Mouse (Mus musculus) brain, embryonic 18.5 days (tissue): ENCODE data around the gene Rhox2g.
"Not testable (repeated sequence)": the region's sequence is repeated elsewhere in the genome, so short reads cannot be mapped to it uniquely, and the experiment has no call there.

Experiments used
- DNase-seq: peaks from one replicate; pipeline ENCODE4 v3.0.0-alpha.2; 2012; ENCODE audit warnings: low read depth, low spot score

Gene Rhox2g

DNA sequence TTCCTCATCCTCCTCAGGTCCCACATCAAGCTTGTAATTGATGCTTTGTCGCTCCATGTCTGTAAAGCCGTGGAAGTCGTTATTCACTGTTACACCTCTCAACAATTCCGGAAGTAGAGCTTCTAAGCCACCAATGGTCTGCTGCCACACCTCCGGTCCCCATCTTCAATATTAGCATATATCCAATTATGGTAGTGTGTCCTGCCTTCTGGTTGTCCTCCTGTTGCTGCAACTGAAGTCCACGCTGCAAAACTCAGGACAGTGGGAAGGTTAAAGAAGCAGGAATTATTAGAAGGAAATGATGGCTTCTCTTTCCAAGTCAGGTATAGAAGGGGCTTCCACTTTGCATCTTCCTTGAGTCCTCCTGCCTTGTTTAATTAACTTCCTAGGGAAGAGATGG lies at the start of gene Rhox2g:
Gene Rhox2g, minus strand, starts transcription at position 101 of the 400 bp plus-strand sequence.
- not testable (repeated sequence) for DNase-seq

DNA sequence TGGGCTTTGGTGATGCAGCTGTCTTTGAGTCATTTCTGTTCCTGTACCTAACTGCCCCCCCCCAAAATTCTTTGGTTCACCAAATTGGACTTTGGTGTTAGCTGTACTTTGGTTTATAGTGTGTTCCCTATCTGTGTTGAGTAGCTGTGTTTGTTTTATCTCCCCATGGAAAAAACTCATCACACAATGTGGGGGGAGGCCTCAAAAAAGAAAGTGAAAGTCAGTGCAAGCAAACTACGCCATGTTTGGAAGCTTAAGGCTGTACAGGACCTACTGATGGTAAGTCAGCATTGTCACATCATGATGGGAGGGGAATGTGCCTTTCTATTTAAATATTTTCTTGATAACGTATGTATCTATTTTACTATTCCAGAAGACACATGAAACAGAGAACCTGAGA lies 49.0 kb upstream of the Rhox2g start:
- no peak for DNase-seq

DNA sequence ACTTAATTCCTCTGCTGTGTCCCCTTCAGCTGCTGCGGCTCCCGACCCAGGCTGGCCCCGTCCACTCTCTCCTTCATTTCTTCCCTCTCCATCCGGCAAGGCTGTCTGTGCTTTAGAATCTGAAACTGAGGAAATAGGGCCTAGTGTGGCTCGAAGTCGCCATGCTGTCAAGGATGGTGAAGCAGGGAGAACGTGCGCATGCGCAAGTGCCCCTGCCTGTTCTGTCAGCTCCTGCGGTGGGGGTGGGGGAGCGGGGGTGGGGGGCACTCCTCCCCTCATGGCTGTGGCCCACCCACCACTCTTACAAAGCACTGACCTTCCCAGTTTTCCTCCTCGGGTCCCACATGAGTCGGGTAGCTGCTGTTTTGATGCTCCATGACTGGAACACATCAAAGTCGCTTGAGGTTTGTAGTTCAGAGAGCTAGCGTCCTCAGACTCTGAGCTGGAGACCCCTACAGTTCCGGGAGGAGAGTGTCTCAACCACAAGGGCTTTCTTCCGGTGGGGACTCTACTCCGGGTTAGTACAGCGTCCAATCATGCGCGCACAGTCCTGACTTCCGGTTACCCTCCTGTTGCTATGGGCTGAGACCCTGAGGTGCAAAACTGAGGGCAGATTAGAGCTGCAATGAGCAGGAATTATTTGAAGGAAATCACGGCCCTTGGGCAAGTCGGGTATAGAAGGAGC lies 39.9 kb upstream of the Rhox2g start:
- DNase-seq = no peak

DNA sequence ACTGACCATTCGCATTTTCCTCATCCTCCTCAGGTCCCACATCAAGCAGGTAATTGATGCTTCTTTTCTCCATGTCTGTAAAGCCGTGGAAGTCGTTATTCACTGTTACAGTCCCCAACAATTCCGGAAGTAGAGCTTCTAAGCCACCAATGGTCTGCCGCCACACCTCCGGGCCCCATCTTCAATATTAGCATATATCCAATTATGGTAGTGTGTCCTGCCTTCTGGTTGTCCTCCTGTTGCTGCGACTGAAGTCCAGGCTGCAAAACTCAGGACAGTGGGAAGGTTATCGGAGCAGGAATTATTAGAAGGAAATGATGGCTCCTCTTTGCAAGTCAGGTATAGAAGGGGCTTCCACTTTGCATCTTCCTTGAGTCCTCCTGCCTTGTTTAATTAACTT lies 29.9 kb upstream of the Rhox2g start, which contains the start of gene Rhox2h:
Gene Rhox2h, minus strand, starts transcription at position 101 of the 400 bp plus-strand sequence.
- DNase-seq = not testable (repeated sequence)

DNA sequence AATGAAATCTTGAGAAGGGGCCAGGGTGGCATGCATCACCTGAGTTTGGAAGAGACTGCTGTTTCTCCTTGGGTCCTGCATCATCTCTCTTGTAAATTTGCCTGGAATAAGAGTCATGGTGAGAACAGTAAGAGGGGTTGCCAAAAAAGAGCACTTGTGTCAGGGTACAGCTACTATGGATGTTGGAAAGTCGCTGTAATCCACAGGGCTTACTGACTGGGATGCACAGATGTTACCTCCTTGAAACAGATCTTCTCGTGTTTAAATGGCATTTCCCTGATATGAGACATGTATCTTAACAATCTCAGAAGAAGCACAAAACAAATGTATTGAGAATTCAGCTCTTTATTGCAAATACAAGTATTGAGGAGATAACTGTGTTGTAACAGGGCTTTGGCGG lies 25.4 kb upstream of the Rhox2g start, which contains the start of gene Rhox3h:
Gene Rhox3h, minus strand, starts transcription at position 101 of the 400 bp plus-strand sequence.
- DNase-seq = not testable (repeated sequence)

DNA sequence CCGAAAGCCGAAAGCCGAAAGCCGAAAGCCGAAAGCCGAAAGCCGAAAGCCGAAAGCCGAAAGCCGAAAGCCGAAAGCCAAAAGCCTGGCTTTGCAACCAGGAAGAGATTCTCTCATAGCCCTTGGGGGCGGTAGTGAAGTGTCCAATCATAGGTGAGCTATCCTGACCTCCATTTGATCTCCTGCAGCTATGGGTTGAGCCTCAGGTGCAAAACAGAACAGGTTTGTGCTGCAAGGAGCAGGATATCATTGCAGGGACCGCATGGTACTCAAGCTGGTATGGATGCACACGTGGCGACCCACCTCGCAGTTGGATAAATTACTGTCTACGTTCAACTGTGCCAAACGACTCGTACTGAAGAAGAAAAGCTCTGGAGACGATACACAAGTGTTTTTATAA lies 8.0 kb upstream of the Rhox2g start, which contains the start of gene Rhox4g:
Gene Rhox4g, minus strand, starts transcription at position 101 of the 400 bp plus-strand sequence.
- DNase-seq = not testable (repeated sequence)

DNA sequence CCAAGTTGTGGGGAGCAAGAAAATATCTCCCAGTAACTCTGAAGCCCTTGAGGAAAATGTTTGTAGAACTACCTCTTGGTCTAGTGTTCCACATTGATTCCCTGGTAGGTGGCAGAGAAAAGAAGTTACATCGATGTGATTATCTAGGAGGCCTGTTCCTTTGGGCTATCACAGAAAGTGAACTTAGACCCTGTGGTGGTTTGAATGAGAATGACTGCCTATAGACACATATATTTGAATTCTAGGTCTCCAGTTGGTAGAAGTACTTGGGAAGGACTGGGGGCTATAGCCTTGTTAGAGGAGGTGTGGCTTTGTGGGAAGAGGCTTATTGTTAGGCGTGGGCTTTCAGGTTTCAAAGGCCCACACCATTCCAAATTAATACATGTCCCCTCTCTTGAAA lies 14.8 kb downstream of the Rhox2g start, which contains the start of gene Rhox3g:
Gene Rhox3g, minus strand, starts transcription at position 101 of the 400 bp plus-strand sequence.
- DNase-seq = not testable (repeated sequence)

DNA sequence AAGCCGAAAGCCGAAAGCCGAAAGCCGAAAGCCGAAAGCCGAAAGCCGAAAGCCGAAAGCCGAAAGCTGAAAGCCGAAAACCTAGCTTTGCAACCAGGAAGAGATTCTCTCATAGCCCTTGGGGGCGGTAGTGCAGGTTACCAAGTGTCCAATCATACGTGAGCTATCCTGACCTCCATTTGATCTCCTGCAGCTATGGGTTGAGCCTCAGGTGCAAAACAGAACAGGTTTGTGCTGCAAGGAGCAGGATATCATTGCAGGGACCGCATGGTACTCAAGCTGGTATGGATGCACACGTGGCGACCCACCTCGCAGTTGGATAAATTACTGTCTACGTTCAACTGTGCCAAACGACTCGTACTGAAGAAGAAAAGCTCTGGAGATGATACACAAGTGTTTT lies 35.7 kb downstream of the Rhox2g start, which contains the start of gene Rhox4f:
Gene Rhox4f, minus strand, starts transcription at position 101 of the 400 bp plus-strand sequence.
- DNase-seq = not testable (repeated sequence)
